Mouse (Mus musculus) kidney, postnatal 25 days (tissue): ENCODE results near the gene Tas2r135.

ENCODE experiments used
- DNase-seq, 2 experiments: peaks; one replicate each; pipeline ENCODE4 v3.0.0; 2021; ENCODE audit warnings: mixed read lengths in 2 of 2

Gene Tas2r135

GRCm38 (mm10) chr6:42374701-42375100, 30.5 kb upstream of the Tas2r135 start:
- DNase-seq: no peak

DNA sequence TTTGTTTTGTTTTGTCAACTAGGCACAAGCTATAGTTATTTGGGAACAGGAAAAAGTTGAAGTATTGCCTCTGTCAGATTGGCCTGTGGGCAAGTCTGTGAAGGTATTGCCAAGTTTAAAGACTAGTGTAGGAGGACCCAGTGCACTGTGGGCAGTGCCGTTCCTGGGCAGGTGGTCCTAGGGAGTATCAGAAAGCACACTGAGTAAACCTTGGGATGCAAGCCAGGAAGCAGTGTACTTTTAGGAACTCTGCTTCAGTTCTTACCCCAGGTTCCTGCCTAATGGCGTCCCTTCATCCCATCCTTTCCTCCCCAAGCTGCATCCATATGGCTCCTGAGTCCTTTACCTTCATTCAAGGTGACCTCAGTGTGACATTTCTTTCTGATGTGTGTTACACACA, 30.1 kb upstream of the Tas2r135 start:
- DNase-seq: no peak

DNA sequence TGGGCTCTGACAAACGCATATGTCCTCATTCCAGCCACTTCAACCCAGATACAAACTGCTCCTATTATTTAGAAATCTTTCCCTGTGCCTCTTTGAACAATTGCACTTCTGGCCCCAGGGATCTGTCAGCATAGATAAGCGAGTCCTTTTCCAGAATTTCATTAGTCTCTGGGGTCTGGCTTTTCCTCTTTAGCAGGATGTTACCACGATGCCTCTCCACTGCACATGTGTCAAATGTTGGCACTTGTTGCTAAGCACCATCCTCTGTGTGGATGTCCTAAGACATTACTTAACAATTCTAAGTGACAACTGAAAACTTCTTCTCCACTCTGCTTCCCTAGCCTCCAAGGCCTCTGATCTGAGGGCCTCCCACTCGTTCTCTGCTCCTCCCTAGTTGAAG, 29.2 kb upstream of the Tas2r135 start:
- no peak for DNase-seq

DNA sequence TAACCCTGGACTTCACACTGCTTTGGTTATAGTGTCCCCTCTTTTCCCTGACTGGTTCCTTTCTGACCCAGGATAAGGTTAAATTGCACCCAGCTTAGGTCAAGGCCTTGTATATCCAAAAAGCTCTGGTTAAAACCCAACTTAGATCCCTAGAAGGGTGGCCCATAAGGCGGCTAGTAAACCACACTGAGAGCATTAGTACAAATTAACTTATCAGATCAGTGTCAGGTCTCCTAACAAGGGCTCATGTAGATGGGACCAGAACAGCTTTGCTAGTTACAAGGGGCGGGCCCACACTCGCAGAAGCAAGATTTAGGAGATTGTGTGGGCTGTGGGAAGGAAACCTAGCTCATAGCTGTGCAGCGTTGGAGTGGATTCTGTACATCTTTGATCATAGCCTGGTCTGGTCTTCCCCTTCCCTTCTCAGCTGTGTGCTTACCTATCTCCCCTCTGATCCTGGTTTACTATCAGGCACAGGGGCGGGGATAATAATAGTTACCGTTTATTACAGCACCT, 28.7 kb upstream of the Tas2r135 start:
- DNase-seq: no peak

DNA sequence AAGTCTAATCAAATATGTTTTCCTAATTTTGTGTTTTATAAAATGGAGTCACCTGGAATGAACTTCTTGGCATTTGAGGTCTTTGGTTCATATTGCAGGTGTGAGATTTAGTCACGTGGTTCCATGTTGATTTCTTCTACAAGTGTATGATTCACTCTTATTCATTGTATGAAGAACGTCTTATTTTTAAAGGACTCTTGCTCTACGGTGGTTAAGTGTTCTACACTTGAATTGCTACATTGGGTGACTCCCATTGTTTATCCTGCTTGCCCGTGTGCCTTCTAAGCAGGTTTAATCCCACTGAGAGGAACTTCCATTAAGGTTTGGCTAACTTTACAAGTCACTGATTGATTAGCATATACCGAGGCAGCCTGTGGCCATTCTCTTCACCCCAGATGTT, 28.0 kb upstream of the Tas2r135 start:
- no peak for DNase-seq

DNA sequence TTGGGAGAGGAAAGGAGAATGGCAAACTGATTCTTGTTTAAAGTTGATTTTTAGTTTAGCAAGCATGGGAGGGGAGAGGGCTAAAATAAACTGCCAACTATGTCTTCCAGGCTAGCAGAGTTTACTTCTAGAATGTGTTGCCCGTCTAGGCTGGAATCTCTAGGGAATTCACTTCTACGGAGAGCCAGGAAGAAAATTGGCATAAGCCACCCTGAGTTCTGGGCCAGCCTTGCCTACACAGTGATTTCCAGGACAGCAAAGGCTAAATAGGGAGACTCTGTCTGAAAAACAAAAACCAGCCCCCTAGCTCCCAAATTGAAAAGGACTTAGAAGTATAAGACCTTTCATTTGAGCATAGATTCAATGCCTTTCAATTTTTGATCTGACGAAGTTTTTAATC, 25.7 kb upstream of the Tas2r135 start:
- DNase-seq: no peak

- peak; percentile 54 to 75 for DNase-seq
These were observed 24.7 kb upstream of the Tas2r135 start for GRCm38 (mm10) chr6:42380416-42381144.

DNA sequence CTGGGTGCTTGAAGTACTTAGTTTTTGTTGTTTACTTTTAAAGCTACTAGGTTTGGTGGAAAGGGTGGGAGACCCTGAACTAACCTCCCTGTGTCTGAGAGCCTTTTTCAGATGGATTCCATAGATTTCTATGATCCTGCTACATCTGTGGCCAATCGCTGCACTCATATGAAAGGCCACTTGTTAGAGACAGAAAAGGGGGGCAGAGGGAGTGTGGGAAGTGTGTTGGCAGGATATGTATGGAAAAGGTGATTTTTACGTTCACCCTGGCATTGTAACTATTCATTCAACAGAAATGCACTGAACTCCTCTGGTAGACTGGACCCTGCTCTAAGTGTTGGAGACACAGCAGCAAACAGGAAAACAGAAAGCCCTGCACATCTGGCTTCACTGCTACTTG, 24.0 kb upstream of the Tas2r135 start:
- DNase-seq: no peak

DNA sequence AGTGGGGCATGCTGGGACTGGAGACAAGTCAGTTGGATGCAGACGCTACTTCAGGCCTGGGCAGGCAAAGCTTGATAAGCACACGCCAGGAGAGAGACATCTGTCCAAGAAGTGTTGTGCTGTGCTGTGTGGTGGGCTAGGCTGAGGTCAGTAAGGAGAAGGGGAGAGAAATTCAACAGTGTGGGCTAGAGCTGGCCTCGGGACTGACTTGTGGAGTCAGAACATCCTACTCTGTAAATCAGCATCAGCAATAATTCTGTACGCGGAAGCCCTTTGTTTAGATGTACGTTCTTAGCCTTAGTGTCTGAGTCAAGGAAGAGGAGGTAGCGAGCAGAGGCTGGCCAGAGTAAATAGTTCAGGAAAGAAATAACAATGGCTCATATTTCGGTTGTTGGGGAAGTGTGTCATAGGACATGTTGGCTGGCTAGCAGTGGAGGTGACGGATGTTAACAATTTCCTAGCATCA, 23.3 kb upstream of the Tas2r135 start:
- DNase-seq: peak in 1 of 2 experiments; percentile 43

DNA sequence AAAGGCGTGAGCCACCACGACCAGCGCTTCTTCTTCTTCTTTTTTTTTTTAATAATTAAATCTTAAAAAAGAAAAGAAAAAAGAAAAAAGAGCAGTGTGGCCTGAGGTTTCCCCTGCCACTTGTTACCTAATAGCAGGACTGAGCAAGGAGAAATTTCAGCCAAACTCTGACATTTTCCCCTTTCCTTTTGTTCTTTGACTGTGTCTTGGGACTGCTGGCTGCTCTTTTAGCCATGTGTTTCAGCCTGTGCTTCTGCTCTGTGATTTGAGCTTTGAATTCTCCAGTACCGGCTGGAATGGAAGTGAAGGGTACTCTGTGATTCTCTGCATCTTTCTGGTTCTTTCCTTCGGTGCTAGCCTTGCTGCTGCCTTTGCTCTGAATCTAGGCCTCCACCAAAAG, 21.9 kb upstream of the Tas2r135 start:
- no peak for DNase-seq

- no peak for DNase-seq
These were observed 19.6 kb upstream of the Tas2r135 start for GRCm38 (mm10) chr6:42385635-42386034.

DNA sequence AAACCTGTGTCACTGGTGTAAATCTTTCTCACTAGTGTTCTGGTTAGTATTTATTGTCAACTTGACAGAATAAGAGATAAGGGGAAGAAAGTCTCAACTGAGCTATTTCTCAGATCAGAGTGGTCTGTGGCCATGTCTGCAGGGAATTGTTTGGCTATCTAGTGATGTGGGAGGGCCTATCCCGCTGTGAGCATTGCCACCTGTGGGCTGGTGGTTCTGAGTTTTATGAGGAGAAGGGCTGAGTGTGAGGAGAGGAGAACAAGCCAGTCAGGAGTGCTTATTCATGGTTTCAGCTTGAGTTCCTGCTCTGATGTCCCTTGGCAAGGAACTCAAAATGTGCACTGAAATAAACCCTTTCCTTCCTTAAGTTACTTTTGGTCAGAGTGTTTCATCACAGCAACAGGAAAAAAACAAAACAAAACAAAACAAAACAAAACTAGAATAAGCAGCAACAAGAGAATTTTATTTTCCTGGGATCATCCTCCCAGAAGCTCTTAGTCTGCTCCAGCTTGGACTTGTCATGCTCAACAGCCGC, 13.4 kb upstream of the Tas2r135 start:
- DNase-seq: no peak

- DNase-seq: peak; percentile 89
These were observed 9.0 kb upstream of the Tas2r135 start for GRCm38 (mm10) chr6:42395960-42396809.

DNA sequence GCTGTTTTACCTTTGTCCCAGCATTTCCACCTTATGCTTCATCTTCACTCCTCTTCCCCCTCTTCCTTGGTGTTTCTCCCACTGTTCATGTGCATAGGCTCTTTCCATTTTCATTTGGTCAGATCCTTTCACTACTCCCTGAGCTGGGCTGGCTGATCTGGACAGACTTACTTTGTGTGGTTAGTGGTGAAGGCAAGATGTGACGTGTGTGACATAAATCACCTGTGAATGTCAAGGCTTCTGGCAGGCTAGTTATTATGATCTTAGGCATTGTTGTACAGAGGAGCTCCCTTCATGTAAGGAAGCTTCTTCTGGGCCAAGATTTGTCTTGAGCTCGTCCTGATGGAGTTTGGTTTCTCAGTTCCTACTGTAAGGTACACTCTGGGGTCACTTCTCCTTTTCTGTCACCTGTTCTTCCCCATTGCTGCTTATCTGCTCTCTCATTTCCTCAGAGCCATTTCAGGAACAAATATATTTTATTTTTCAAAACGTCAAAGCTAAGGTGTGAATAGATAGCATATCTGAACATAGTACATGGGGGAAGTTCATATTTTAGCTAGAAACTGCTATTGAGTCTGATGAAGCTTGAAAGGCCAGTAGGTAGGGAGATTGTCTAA, 8.1 kb upstream of the Tas2r135 start:
- no peak for DNase-seq

- DNase-seq: no peak
These were observed 6.9 kb upstream of the Tas2r135 start for GRCm38 (mm10) chr6:42398285-42398684.

GRCm38 (mm10) chr6:42398998-42399397, 6.2 kb upstream of the Tas2r135 start:
- DNase-seq: no peak

DNA sequence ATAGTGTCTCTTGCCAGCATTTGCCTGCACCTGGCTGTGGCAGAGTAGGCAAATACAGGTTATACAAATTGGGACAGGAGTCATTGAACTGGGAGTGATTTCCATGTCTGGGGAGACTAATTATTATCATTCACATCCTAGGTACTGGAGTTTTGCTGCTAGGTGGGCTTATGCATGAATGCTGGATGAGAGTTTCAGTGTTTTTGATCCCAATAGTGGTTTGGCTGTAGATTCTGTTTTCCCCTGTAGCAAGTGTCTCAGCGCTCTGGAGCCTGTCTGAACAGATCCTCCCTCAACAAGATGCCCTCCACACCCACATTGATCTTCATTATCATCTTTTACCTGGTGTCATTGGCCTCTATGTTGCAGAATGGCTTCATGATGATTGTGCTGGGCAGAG, 5.3 kb upstream of the Tas2r135 start, which contains the start of gene Tas2r143:
Gene Tas2r143 (plus strand): TSS at position 301 of the 400 bp plus-strand sequence.
- no peak for DNase-seq

DNA sequence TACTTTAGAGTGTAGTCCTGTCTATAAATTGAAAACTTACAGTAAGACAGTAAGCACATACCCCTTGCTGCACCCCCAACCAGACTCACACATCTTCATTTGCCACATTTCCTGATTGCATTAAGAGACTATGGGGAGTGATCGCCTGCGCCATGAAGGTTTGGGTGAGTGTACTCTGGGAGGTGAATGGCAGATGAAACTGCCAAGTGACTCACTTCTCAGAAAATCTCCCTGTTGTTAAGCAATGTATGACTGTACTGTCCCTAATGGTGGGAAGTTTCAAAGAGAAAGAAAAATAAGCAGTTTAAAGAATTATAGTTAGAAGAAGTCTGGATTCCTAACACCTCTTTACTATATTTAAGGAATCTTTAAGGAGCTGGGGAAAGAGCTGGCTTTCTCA, 14.2 kb downstream of the Tas2r135 start:
- no peak for DNase-seq

- DNase-seq: no peak
These were observed 16.2 kb downstream of the Tas2r135 start for GRCm38 (mm10) chr6:42421439-42421838.

- no peak for DNase-seq
These were observed 19.2 kb downstream of the Tas2r135 start for GRCm38 (mm10) chr6:42424472-42424871.

DNA sequence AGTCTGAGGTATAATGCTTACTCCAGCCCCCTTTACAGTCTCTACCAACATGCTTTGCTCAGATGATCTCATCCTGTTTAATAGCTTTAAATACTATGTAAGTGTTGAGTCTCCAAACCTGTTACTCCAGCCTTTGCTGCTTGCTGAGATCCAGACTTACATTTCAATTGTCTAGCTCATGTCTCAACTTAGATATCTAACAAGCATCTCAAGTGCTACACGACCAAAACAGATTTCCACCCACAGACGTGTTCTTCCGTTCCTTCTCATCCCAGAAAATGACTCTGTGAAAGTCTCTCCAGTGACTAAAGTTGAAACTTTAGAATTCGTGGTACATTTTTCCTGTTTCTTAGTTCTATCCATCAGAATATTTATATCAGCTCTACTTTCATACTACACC, 21.1 kb downstream of the Tas2r135 start:
- no peak for DNase-seq

DNA sequence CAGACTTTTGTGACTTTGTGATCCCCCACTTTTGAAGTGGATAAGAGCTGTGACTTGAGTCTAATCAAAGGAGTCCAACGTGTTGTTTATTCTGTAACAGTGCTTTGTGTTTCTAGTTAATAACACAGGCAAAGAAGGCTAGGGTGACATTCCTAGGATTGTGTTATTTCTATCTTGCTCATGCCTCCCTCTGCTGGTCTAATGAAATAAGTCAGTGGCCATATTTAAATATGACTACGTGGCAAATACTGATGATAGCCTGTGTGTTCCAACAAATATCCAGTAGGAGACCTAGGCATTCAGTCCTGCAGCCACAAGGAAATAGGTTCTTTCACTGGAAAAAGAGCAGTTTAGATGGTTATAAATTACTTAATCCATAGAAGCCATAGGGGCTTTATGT, 28.3 kb downstream of the Tas2r135 start:
- no peak for DNase-seq

- peak; percentile 10 to 47 for DNase-seq
These were observed 29.2 kb downstream of the Tas2r135 start, which contains the start of gene Tas2r126 for GRCm38 (mm10) chr6:42434446-42434845. TSS of gene Tas2r126 (plus strand) at chr6:42434535.
